8 mouse cellular contexts compared by ENCODE assay signal in the genomic region with DNA sequence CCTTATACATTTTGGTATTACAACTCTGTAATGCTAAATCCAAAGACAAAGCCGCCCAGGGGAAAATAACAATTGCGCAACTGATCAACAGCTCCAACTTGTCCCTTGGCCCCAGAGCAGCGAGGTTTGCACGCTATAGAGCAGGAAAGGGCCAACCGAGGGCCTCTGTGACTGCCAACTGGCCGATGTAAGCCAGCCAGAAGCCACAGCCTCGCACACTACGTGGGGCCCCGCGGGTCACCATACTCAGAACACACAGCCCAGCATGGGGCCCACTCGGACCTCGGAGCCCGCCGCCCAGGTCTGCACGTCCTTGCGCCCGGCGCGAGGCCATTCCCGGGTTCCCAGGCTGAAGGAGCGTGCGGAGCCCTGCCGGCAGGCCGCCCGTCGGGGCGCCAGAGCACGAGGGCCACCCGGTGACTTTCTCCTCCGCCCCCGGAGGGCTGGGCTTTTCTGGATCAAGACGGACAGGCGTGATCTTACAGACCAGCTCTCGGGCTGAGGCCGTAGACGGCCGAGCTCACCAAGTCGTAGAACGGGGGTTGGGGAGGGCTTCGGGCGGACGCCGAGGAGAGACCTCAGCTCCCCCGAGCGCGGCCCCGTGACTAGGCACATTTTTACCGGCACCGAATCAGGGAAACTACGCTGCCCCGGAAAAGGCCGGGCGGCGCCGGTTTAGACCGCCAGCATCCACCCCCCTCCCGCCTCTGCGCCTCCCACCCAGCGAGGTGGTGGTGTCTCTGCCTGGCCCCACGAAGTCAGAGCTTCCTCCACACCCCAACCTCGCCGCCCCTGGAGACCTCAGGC. TPM values are rescaled to one million over a fixed set of nuclear protein-coding genes. Genes with fewer than 3 reads are reported as not detected.
DNase-seq lines count a peak whose midpoint lies in the region; ATAC-seq and TF ChIP-seq lines count a peak whose summit lies in the region.

No protein-coding gene starts in this region.

- peak overlapping the region; percentile 97 for H3K9ac ChIP-seq in MEL (ENCODE audit: control insufficient read depth, low read depth, low read length, poor library complexity, severe bottlenecking)
- peak overlapping the region; percentile 100 for H3K9ac ChIP-seq in lung, postnatal 0 days (replicated peaks; ENCODE audit: low read depth)

- H3K27ac ChIP-seq in MEL (ENCODE audit: control insufficient read depth, low read depth, low read length) = peak overlapping the region; percentile 92
- peak overlapping the region; percentile 100 for H3K27ac ChIP-seq in lung, postnatal 0 days (ENCODE audit: low read length)

- H3K4me1 ChIP-seq in MEL (ENCODE audit: control insufficient read depth in 1 of 2, insufficient read depth in 2 of 2, low read length in 2 of 2) = peaks cover 10 to 28% of the 10 kb centered on the region in 2 experiments
- H3K4me1 ChIP-seq in lung, postnatal 0 days (ENCODE audit: insufficient read depth, low read depth, low read length) = peaks cover 6% of the 10 kb centered on the region

- peak overlapping the region; percentile 84 to 91 for H3K4me3 ChIP-seq in MEL (ENCODE audit: control insufficient read depth in 1 of 2, insufficient read depth in 1 of 2, low read depth in 2 of 2, low read length in 2 of 2)
- H3K4me3 ChIP-seq in lung, postnatal 0 days (ENCODE audit: low read depth, low read length) = peak overlapping the region; percentile 98

- peaks cover 58% of the 10 kb centered on the region for H3K79me2 ChIP-seq in MEL (ENCODE audit: control insufficient read depth, insufficient read depth, low read length, poor library complexity)

- no peaks in the 10 kb centered on the region for H3K9me3 ChIP-seq in MEL (replicated peaks; ENCODE audit: insufficient read depth, low read length)
- no peaks in the 10 kb centered on the region for H3K9me3 ChIP-seq in lung, postnatal 0 days (ENCODE audit: low read length)

- peak; percentile 38 to 52 for ATAC-seq in hematopoietic stem cell, adult 5-6 weeks (replicated peaks in 1 of 2; ENCODE audit: insufficient read depth in 1 of 2, low FRiP score in 2 of 2, low TSS enrichment in 1 of 2, low read depth in 1 of 2, poor library complexity in 2 of 2, severe bottlenecking in 2 of 2)
- ATAC-seq in lung, postnatal 0 days = peak; percentile 66

- no peaks in the 10 kb centered on the region for H3K27me3 ChIP-seq in MEL (ENCODE audit: control insufficient read depth in 1 of 2, insufficient read depth in 2 of 2, low read length in 2 of 2)
- H3K27me3 ChIP-seq in lung, postnatal 0 days (replicated peaks; ENCODE audit: insufficient read depth, low read length) = no peaks in the 10 kb centered on the region

- TF ChIP-seq RAD21 in MEL (IDR thresholded peaks at IDR 0.05; ENCODE audit: low read depth, low read length) = no peak

- TF ChIP-seq POLR2A in MEL (IDR thresholded peaks at IDR 0.05; ENCODE audit: control insufficient read depth in 1 of 2, insufficient read depth in 1 of 2, low read depth in 1 of 2, low read length in 2 of 2, poor library complexity in 1 of 2) = peak in 1 of 2 experiments; percentile 45; a peak in 1 of 4 replicates

- H3K4me2 ChIP-seq in lung, postnatal 0 days (replicated peaks; ENCODE audit: low read depth, low read length) = peak overlapping the region; percentile 70

- peak in 1 of 2 experiments; percentile 43; a peak in 2 of 4 replicates for TF ChIP-seq EP300 in MEL (IDR thresholded peaks at IDR 0.05; ENCODE audit: low read depth in 1 of 2, low read length in 2 of 2)
- TF ChIP-seq EP300 in lung, postnatal 0 days (IDR thresholded peaks at IDR 0.05) = peak; percentile 87

- peak; percentile 93 for DNase-seq in MEL (ENCODE audit: low read depth, low spot score)
- peak; percentile 42 for DNase-seq in cerebellum, adult 8-10 months
- peak; percentile 91 for DNase-seq in forelimb bud, embryonic 11.5 days (ENCODE audit: low read depth, low spot score)
- peak; percentile 87 for DNase-seq in layer of hippocampus, adult 9-11 months
- peak; percentile 97 for DNase-seq in lung, postnatal 0 days (ENCODE audit: low spot score)
- DNase-seq in ovary, postnatal 14 days (ENCODE audit: low spot score) = peak; percentile 80
- DNase-seq in thymus, postnatal 14 days = peak; percentile 84

- peaks cover 12 to 42% of the 10 kb centered on the region in 2 experiments for H3K36me3 ChIP-seq in MEL (ENCODE audit: control insufficient read depth in 1 of 2, insufficient read depth in 2 of 2, low read length in 2 of 2)
- peaks cover 4% of the 10 kb centered on the region; the same call in 1 of the 2 replicates for H3K36me3 ChIP-seq in lung, postnatal 0 days (ENCODE audit: insufficient read depth, low read length)

- TF ChIP-seq CTCF in MEL (IDR thresholded peaks at IDR 0.05 in 2 of 3, conservative IDR thresholded peaks at IDR 0.05 in 1 of 3; ENCODE audit: control insufficient read depth in 1 of 3, insufficient read depth in 1 of 3, low read depth in 2 of 3, low read length in 3 of 3, poor library complexity in 1 of 3, severe bottlenecking in 1 of 3) = no peak
- TF ChIP-seq CTCF in lung, postnatal 0 days (IDR thresholded peaks at IDR 0.05) = no peak; the same call in none of the 2 replicates

- under 1% methylated on average over 60 of the region's 62 CpGs for WGBS in lung, postnatal 0 days

TF ChIP-seq in MEL, 35 proteins besides CTCF, POLR2A, EP300 and RAD21:
- TF ChIP-seq ETS1 (IDR thresholded peaks at IDR 0.05; ENCODE audit: low read depth, low read length) = peak; percentile 47; the same call in 1 of the 2 replicates
- TF ChIP-seq KAT2A (conservative IDR thresholded peaks at IDR 0.05; ENCODE audit: low read depth, low read length) = no peak
- 0 out of 2 replicates have a peak, but pooled peaks have one; percentile 10 for TF ChIP-seq TBP (IDR thresholded peaks at IDR 0.05; ENCODE audit: low read depth, low read length)
- peak; percentile 93 for TF ChIP-seq SIN3A (IDR thresholded peaks at IDR 0.05; ENCODE audit: low read length)
- TF ChIP-seq MEF2A (IDR thresholded peaks at IDR 0.05; ENCODE audit: extremely low read depth, insufficient replicate concordance, low read depth, low read length, poor library complexity, severe bottlenecking) = no peak
- no peak for TF ChIP-seq NRF1 (IDR thresholded peaks at IDR 0.05; ENCODE audit: insufficient read depth, low read depth, low read length, poor library complexity, severe bottlenecking)
- TF ChIP-seq USF1 (IDR thresholded peaks at IDR 0.05; ENCODE audit: low read depth, low read length) = no peak
- peak; percentile 79 for TF ChIP-seq UBTF (IDR thresholded peaks at IDR 0.05; ENCODE audit: borderline replicate concordance, insufficient read depth, low read depth, low read length)
- TF ChIP-seq MYC (IDR thresholded peaks at IDR 0.05; ENCODE audit: low read depth, low read length) = peak; percentile 42; the same call in 1 of the 2 replicates
- TF ChIP-seq MAFK (IDR thresholded peaks at IDR 0.05; ENCODE audit: borderline replicate concordance, low read depth, low read length) = no peak
- peak; percentile 90 for TF ChIP-seq MXI1 (IDR thresholded peaks at IDR 0.05; ENCODE audit: low read depth, low read length)
- TF ChIP-seq MAZ (IDR thresholded peaks at IDR 0.05; ENCODE audit: low read depth, low read length) = peak; percentile 50; the same call in 1 of the 2 replicates
- TF ChIP-seq ZMIZ1 (IDR thresholded peaks at IDR 0.05; ENCODE audit: low read depth, low read length) = peak; percentile 54; the same call in 1 of the 2 replicates
- no peak for TF ChIP-seq ZNF384 (IDR thresholded peaks at IDR 0.05; ENCODE audit: low read depth, low read length)
- peak; percentile 91 for TF ChIP-seq ZKSCAN1 (IDR thresholded peaks at IDR 0.05; ENCODE audit: low read depth, low read length)
- TF ChIP-seq MAX (IDR thresholded peaks at IDR 0.05; ENCODE audit: low read length) = peak; percentile 25; the same call in 1 of the 2 replicates
- no peak for TF ChIP-seq MYB (IDR thresholded peaks at IDR 0.05; ENCODE audit: low read depth, low read length)
- TF ChIP-seq BHLHE40 (IDR thresholded peaks at IDR 0.05; ENCODE audit: borderline replicate concordance, low read depth, low read length) = no peak
- TF ChIP-seq TAL1 (IDR thresholded peaks at IDR 0.05; ENCODE audit: low read length) = no peak
- TF ChIP-seq CHD1 (IDR thresholded peaks at IDR 0.05; ENCODE audit: low read depth, low read length) = no peak
- TF ChIP-seq SMC3 (IDR thresholded peaks at IDR 0.05; ENCODE audit: low read depth, low read length) = no peak
- TF ChIP-seq HCFC1 (IDR thresholded peaks at IDR 0.05; ENCODE audit: low read depth, low read length) = peak; percentile 21; the same call in 1 of the 2 replicates
- TF ChIP-seq E2F4 (IDR thresholded peaks at IDR 0.05; ENCODE audit: borderline replicate concordance, low read depth, low read length) = no peak
- no peak for TF ChIP-seq GATA1 (IDR thresholded peaks at IDR 0.05; ENCODE audit: low read depth, low read length)
- no peak for TF ChIP-seq JUND (IDR thresholded peaks at IDR 0.05; ENCODE audit: low read depth, low read length)
- no peak for TF ChIP-seq GABPA (IDR thresholded peaks at IDR 0.05; ENCODE audit: low read depth, low read length)
- TF ChIP-seq TCF12 (IDR thresholded peaks at IDR 0.05; ENCODE audit: low read depth, low read length) = peak; percentile 36; the same call in 1 of the 2 replicates

RNA-seq across cellular contexts. Expression of gene Nfe2l2, which starts 0.9 kb away (rescaled TPM):
- total RNA-seq in MEL (2012; rRNA removed) = 33.2 and 42.1 TPM in 2 replicates
- polyA plus RNA-seq in MEL (2012; ENCODE audit: insufficient read depth in 1 of 2, insufficient read length in 2 of 2, low read depth in 1 of 2, low replicate concordance in 2 of 2, missing spikeins in 1 of 2) = 10 to 100 TPM in 1 of 2 experiments, not detected in 1; 59.1 TPM
- total RNA-seq in hematopoietic stem cell, adult 5-6 weeks (2017) = 79.5 and 81.9 TPM in 2 replicates
- 116 and 151 TPM in 2 replicates for polyA plus RNA-seq in lung, postnatal 0 days (2015; fragmentation: Nextera tagmentation; extraction: Ambion mirVana)

RNA-seq across cellular contexts. Expression of gene Hnrnpa3, which starts 44.5 kb away (rescaled TPM):
- total RNA-seq in MEL (2012; rRNA removed) = 126 and 171 TPM in 2 replicates
- 100 to 1,000 TPM; 342 to 437 TPM for polyA plus RNA-seq in MEL (2012; ENCODE audit: insufficient read depth in 1 of 2, insufficient read length in 2 of 2, low read depth in 1 of 2, low replicate concordance in 2 of 2, missing spikeins in 1 of 2)
- 217 and 447 TPM in 2 replicates for total RNA-seq in hematopoietic stem cell, adult 5-6 weeks (2017)
- 114 and 129 TPM in 2 replicates for polyA plus RNA-seq in lung, postnatal 0 days (2015; fragmentation: Nextera tagmentation; extraction: Ambion mirVana)

Comparison
In these comparisons a context has a peak if more than half of its experiments do, and no peak if none do; other contexts are left out.
1. Peak in every context shown above with its lines: DNase-seq, ATAC-seq, H3K4me3 ChIP-seq and H3K27ac ChIP-seq.
2. DNase-seq: peak in every context shown above with its lines; median percentile 97 in lung, postnatal 0 days; 93 in MEL; 91 in forelimb bud, embryonic 11.5 days; 87 in layer of hippocampus, adult 9-11 months; 84 in thymus, postnatal 14 days; 80 in ovary, postnatal 14 days; 42 in cerebellum, adult 8-10 months.